9 mouse cellular contexts compared by ENCODE assay signal in the genomic region with DNA sequence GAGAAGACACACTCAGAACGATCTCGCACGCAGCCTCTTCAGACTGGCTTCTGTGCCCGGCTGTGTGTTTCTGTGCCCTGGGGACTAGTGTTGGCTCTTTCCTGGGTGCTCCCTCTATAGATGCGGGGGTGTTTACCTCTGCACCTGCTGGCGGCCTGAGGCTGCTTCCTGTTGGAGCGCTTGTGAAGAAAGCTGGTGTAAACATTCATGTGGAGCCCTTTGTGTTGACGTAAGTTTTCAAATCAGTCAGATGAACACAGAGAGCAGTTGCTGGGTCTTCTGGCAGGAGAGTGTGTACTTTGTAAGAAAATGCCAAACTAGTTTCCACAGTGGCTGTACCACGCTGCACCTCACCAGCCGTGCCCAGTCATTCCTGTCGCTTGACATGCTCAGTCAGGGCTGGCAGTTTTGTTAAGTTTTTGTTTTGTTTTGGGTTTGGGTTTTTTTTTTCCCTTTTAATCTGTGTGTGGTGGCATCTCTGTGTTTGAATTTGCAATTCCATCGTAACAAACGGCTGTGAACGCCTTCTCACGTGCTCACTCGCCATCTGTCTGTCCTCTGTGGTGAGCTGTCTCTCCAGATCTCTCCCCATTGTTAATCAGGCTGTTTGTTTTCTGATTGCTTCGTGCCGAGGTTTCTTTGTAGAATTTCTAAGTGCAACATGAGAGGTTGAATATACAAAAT. TPM values are rescaled to one million over a fixed set of nuclear protein-coding genes. Genes with fewer than 3 reads are reported as not detected.
A peak's percentile ranks its signal among the peaks of the same experiment; 100 is the strongest.
DNase-seq lines count a peak whose midpoint lies in the region; ATAC-seq and TF ChIP-seq lines count a peak whose summit lies in the region.
"Had no signal": no experiment of that assay in that cellular context is flagged by ENCODE, and none has a peak within 500 bp of the region (broad histone marks: within the 10 kb centered on the region; RNA-seq: fewer than 3 reads in every experiment).

No protein-coding gene starts in this region.

- no peak overlapping the region for H3K4me3 ChIP-seq in neural tube, embryonic 13.5 days
- H3K4me3 ChIP-seq in forebrain, embryonic 15.5 days, result no peak overlapping the region
- H3K4me3 ChIP-seq in lung, postnatal 0 days (ENCODE audit: low read depth, low read length), result no peak overlapping the region
- H3K4me3 ChIP-seq in liver, embryonic 11.5 days (ENCODE audit: low read depth, low read length), result no peak overlapping the region

- H3K4me2 ChIP-seq in neural tube, embryonic 13.5 days, result no peak overlapping the region
- H3K4me2 ChIP-seq in forebrain, embryonic 15.5 days (replicated peaks), result no peak overlapping the region
- H3K4me2 ChIP-seq in lung, postnatal 0 days (replicated peaks; ENCODE audit: low read depth, low read length), result no peak overlapping the region; the same call in 1 of the 2 replicates
- no peak overlapping the region for H3K4me2 ChIP-seq in liver, embryonic 11.5 days

- H3K9ac ChIP-seq in neural tube, embryonic 13.5 days, result peak overlapping the region; percentile 31; the same call in 1 of the 2 replicates
- no peak overlapping the region for H3K9ac ChIP-seq in forebrain, embryonic 15.5 days (replicated peaks)
- no peak overlapping the region for H3K9ac ChIP-seq in lung, postnatal 0 days (replicated peaks; ENCODE audit: low read depth)
- no peak overlapping the region for H3K9ac ChIP-seq in liver, embryonic 11.5 days (ENCODE audit: low read depth, low read length)

- H3K27me3 ChIP-seq in neural tube, embryonic 13.5 days, result peaks cover 11% of the 10 kb centered on the region; the same call in 1 of the 2 replicates
- no peaks in the 10 kb centered on the region for H3K27me3 ChIP-seq in forebrain, embryonic 15.5 days
- no peaks in the 10 kb centered on the region for H3K27me3 ChIP-seq in lung, postnatal 0 days (replicated peaks; ENCODE audit: insufficient read depth, low read length)
- H3K27me3 ChIP-seq in liver, embryonic 11.5 days (replicated peaks; ENCODE audit: control insufficient read depth, insufficient read depth, low read length), result no peaks in the 10 kb centered on the region

- H3K27ac ChIP-seq in neural tube, embryonic 13.5 days (replicated peaks), result peak overlapping the region; percentile 56
- H3K27ac ChIP-seq in forebrain, embryonic 15.5 days (replicated peaks), result peak overlapping the region; percentile 62
- H3K27ac ChIP-seq in lung, postnatal 0 days (ENCODE audit: low read length), result peak overlapping the region; percentile 82
- H3K27ac ChIP-seq in liver, embryonic 11.5 days (ENCODE audit: low read depth, low read length), result no peak overlapping the region

- peak; percentile 50 for TF ChIP-seq EP300 in lung, postnatal 0 days (IDR thresholded peaks at IDR 0.05)

- no peaks in the 10 kb centered on the region for H3K36me3 ChIP-seq in neural tube, embryonic 13.5 days
- no peaks in the 10 kb centered on the region for H3K36me3 ChIP-seq in forebrain, embryonic 15.5 days
- no peaks in the 10 kb centered on the region for H3K36me3 ChIP-seq in lung, postnatal 0 days (ENCODE audit: insufficient read depth, low read length)
- no peaks in the 10 kb centered on the region for H3K36me3 ChIP-seq in liver, embryonic 11.5 days (ENCODE audit: control insufficient read depth, insufficient read depth, low read length)

- no peak for TF ChIP-seq CTCF in lung, postnatal 0 days (IDR thresholded peaks at IDR 0.05)

- DNase-seq in neural tube, embryonic 10.5 days (ENCODE audit: extremely low spot score, low spot score), result no peak
- peak; percentile 69 for DNase-seq in lung, postnatal 0 days (ENCODE audit: low spot score)
- DNase-seq in thymus, postnatal 25 days, result peak; percentile 81
- no peak for DNase-seq in urinary bladder, adult 2 months (ENCODE audit: low spot score)
- DNase-seq in kidney, postnatal 10 days, result no peak
- no peak for DNase-seq in liver, embryonic 11.5 days (ENCODE audit: low spot score)

- peaks cover 9% of the 10 kb centered on the region for H3K9me3 ChIP-seq in neural tube, embryonic 13.5 days
- no peaks in the 10 kb centered on the region; the same call in 1 of the 2 replicates for H3K9me3 ChIP-seq in forebrain, embryonic 15.5 days
- H3K9me3 ChIP-seq in lung, postnatal 0 days (ENCODE audit: low read length), result no peaks in the 10 kb centered on the region
- no peaks in the 10 kb centered on the region for H3K9me3 ChIP-seq in liver, embryonic 11.5 days (ENCODE audit: control insufficient read depth, low read length)

- 59% methylated on average over 18 of the region's 18 CpGs for WGBS in neural tube, embryonic 13.5 days
- 25% methylated on average over 18 of the region's 18 CpGs for WGBS in forebrain, embryonic 15.5 days
- WGBS in lung, postnatal 0 days, result 18% methylated on average over 18 of the region's 18 CpGs
- 67% methylated on average over 18 of the region's 18 CpGs for WGBS in liver, embryonic 11.5 days

- no peak for ATAC-seq in neural tube, embryonic 13.5 days (ENCODE audit: low read depth)
- peak; percentile 74 for ATAC-seq in forebrain, embryonic 15.5 days (replicated peaks)
- ATAC-seq in lung, postnatal 0 days, result peak; percentile 84
- ATAC-seq in liver, embryonic 11.5 days (replicated peaks; ENCODE audit: low FRiP score), result no peak

- H3K4me1 ChIP-seq in neural tube, embryonic 13.5 days (replicated peaks), result peaks cover 19% of the 10 kb centered on the region
- peaks cover 30% of the 10 kb centered on the region for H3K4me1 ChIP-seq in forebrain, embryonic 15.5 days
- H3K4me1 ChIP-seq in lung, postnatal 0 days (ENCODE audit: insufficient read depth, low read depth, low read length), result 0 out of 2 replicates have a peak, but pooled peaks cover 4% of the 10 kb centered on the region
- H3K4me1 ChIP-seq in liver, embryonic 11.5 days (replicated peaks; ENCODE audit: control insufficient read depth, insufficient read depth, low read length), result no peaks in the 10 kb centered on the region

RNA-seq across cellular contexts. Expression of gene A530016L24Rik, which starts 40.0 kb away (rescaled TPM):
- 0.27 and 0.30 TPM in 2 replicates for polyA plus RNA-seq in neural tube, embryonic 13.5 days (2015; fragmentation: Nextera tagmentation; extraction: Ambion mirVana)
- polyA plus RNA-seq in forebrain, embryonic 15.5 days (2015; fragmentation: Nextera tagmentation; extraction: Ambion mirVana), result 0.14 and 0.22 TPM in 2 replicates
- 0.04 TPM in 1 of 2 replicates, not detected in the other for polyA plus RNA-seq in lung, postnatal 0 days (2015; fragmentation: Nextera tagmentation; extraction: Ambion mirVana)
- 2.8 and 4.3 TPM in 2 replicates for polyA plus RNA-seq in urinary bladder, adult 2 months (2012; rRNA removed)
- polyA plus RNA-seq in liver, embryonic 11.5 days (2014; fragmentation: Nextera tagmentation; extraction: Ambion mirVana), result 0.11 and 0.12 TPM in 2 replicates
- polyA plus RNA-seq: limb, embryonic 11.5 days had no signal

Comparison
In these comparisons a context has a peak if more than half of its experiments do, and no peak if none do; other contexts are left out.
1. ATAC-seq: peak in forebrain, embryonic 15.5 days (single experiment) and lung, postnatal 0 days (single experiment); none in neural tube, embryonic 13.5 days (single experiment) and liver, embryonic 11.5 days (single experiment).
2. DNase-seq: peak in lung, postnatal 0 days (single experiment) and thymus, postnatal 25 days (single experiment); none in neural tube, embryonic 10.5 days (single experiment), urinary bladder, adult 2 months (single experiment), kidney, postnatal 10 days (single experiment) and liver, embryonic 11.5 days (single experiment).